Mouse (Mus musculus): Measurements from ENCODE around the gene Cd274.

Cd274 gene

GRCm38 (mm10) chr19:29366969-29367622 lies at the start of gene Cd274, which contains the start of gene Plgrkt:
TSS of gene Cd274 (plus strand) at chr19:29367455.
TSS of gene Plgrkt (minus strand) at chr19:29367390.
- peak; percentile 57 to 72 for DNase-seq (ENCODE audit: low spot score in 2 of 2)

- no peak for DNase-seq (ENCODE audit: low spot score in 2 of 2)
Observed at GRCm38 (mm10) chr19:29323416-29324049, 43.7 kb upstream of the Cd274 start.

GRCm38 (mm10) chr19:29325053-29325851 lies 42.0 kb upstream of the Cd274 start, which contains the start of gene Insl6:
TSS of gene Insl6 (minus strand) at chr19:29325356.
- peak; percentile 43 to 48 for DNase-seq (ENCODE audit: low spot score in 2 of 2)

GRCm38 (mm10) chr19:29325852-29326180 lies 41.4 kb upstream of the Cd274 start:
- no peak for DNase-seq (ENCODE audit: low spot score in 2 of 2)

- DNase-seq (ENCODE audit: low spot score in 2 of 2), result no peak
Observed at GRCm38 (mm10) chr19:29326396-29326795, 40.9 kb upstream of the Cd274 start.

- no peak for DNase-seq (ENCODE audit: low spot score in 2 of 2)
Observed at GRCm38 (mm10) chr19:29326822-29327552, 40.3 kb upstream of the Cd274 start.

- peak; percentile 6 to 42 for DNase-seq (ENCODE audit: low spot score in 2 of 2)
Observed at GRCm38 (mm10) chr19:29334068-29334745, 33.0 kb upstream of the Cd274 start, which contains the start of gene Rln1. TSS of gene Rln1 (minus strand) at chr19:29334670.

GRCm38 (mm10) chr19:29336624-29337023 lies 30.6 kb upstream of the Cd274 start:
- DNase-seq (ENCODE audit: low spot score in 2 of 2), result no peak

GRCm38 (mm10) chr19:29341029-29341428 lies 26.2 kb upstream of the Cd274 start:
- DNase-seq (ENCODE audit: low spot score in 2 of 2), result no peak

- DNase-seq (ENCODE audit: low spot score in 2 of 2), result no peak
Observed at GRCm38 (mm10) chr19:29342281-29342680, 25.0 kb upstream of the Cd274 start.

- DNase-seq (ENCODE audit: low spot score in 2 of 2), result no peak
Observed at GRCm38 (mm10) chr19:29344868-29345267, 22.4 kb upstream of the Cd274 start.

GRCm38 (mm10) chr19:29345636-29346035 lies 21.6 kb upstream of the Cd274 start:
- no peak for DNase-seq (ENCODE audit: low spot score in 2 of 2)

- no peak for DNase-seq (ENCODE audit: low spot score in 2 of 2)
Observed at GRCm38 (mm10) chr19:29350991-29351390, 16.3 kb upstream of the Cd274 start.

- peak; percentile 65 to 68 for DNase-seq (ENCODE audit: low spot score in 2 of 2)
Observed at GRCm38 (mm10) chr19:29354895-29355877, 12.1 kb upstream of the Cd274 start.

GRCm38 (mm10) chr19:29356281-29356680 lies 11.0 kb upstream of the Cd274 start:
- DNase-seq (ENCODE audit: low spot score in 2 of 2), result no peak

GRCm38 (mm10) chr19:29360251-29360650 lies 7.0 kb upstream of the Cd274 start:
- no peak for DNase-seq (ENCODE audit: low spot score in 2 of 2)

GRCm38 (mm10) chr19:29361468-29362130 lies 5.7 kb upstream of the Cd274 start:
- DNase-seq (ENCODE audit: low spot score in 2 of 2), result peak; percentile 72 to 84

GRCm38 (mm10) chr19:29362173-29362930 lies 4.9 kb upstream of the Cd274 start:
- no peak for DNase-seq (ENCODE audit: low spot score in 2 of 2)

GRCm38 (mm10) chr19:29363557-29363956 lies 3.7 kb upstream of the Cd274 start:
- no peak for DNase-seq (ENCODE audit: low spot score in 2 of 2)

Data from urinary bladder, adult 18-20 months (tissue).